Mouse (Mus musculus): ENCODE data around the gene Trmt61a. TPM values are rescaled to one million over a fixed set of nuclear protein-coding genes. Genes with fewer than 3 reads are reported as not detected.

The Trmt61a gene
- total RNA-seq, 2 experiments from 2014 or later, result 16.3 to 19.8 TPM

- DNase-seq (ENCODE audit: low spot score in 2 of 2), result peak; percentile 88 to 93
These were observed 5.7 kb upstream of the Trmt61a start, which contains the start of gene Ckb for GRCm38 (mm10) chr12:111672176-111672575. Gene Ckb, minus strand, starts transcription at chr12:111672338.

DNA sequence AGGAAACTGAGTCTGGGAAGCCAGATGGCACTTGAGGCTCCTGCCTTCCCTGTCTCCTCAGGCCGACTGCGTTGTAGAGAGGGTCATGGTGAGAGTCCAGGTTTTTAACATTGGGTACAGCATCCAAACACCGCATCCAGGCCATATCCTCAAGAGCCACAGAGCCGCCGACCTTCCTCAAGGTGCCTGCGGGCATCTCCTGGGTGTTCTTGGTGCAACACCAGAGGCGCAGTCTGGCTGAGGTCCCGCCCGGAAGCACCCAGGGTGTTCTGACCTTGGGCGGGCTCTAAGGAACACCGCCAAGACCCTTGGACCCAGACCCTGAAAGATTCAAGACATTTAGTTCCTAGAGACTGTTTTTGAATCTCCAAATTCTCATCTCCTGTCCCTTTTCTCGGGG, 5.3 kb upstream of the Trmt61a start:
- DNase-seq (ENCODE audit: low spot score in 2 of 2), result no peak

DNA sequence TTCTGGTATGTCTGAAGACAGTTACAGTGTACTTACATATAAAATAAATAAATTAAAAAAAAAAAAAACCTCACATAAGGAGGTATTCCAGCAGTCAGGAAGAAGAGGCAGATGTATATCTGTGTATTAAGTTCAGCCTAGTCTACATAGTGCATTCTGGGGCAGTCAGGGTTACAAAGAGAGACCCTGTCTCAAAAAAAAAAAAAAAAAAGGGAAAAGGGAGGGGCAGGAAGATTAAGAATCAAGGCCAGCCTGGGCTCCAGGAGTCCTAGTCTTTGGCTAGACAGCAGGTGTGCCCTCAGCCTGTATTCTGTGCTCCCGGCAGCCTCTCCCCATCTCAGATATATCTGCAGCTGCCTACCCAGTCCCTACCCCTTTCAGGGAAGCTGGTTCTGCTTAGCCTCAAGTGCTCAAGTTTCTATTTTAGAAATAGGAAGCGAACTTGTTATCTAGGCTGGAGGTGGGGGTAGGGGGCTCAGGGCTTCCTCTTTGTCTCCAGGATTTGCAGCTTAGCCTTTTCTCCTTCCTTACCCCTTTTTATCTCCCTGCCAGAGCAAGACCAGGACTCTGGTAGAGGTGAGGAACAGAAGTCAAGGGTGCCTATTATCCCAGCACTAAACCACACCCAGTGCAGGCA, 2.9 kb upstream of the Trmt61a start:
- DNase-seq (ENCODE audit: low spot score in 2 of 2), result no peak

GRCm38 (mm10) chr12:111675797-111676580, 1.9 kb upstream of the Trmt61a start:
- DNase-seq (ENCODE audit: low spot score in 2 of 2), result no peak

DNA sequence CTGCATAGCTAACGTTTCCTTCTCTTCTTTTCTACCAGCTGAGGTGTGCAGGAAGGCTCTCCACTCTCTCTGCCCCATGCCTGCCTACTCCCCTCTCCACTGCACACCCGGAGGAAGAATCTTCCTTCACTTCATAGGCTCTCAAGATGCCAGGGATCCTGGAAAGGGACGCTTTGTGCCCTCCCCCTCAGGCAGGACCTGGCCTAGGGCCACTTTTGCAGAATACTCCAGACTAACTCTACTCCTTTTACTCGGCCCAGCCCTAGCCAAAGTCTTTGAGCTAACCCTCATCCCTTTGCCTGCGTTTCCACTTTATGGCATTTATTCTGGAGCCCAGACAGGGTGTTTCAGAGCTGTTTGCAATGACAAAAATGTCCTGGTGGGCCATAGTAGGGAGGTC, 484 bp upstream of the Trmt61a start:
- DNase-seq (ENCODE audit: low spot score in 2 of 2), result peak in 1 of 2 experiments; percentile 59

GRCm38 (mm10) chr12:111678670-111678933, 697 bp downstream of the Trmt61a start:
- no peak for DNase-seq (ENCODE audit: low spot score in 2 of 2)

- DNase-seq (ENCODE audit: low spot score in 2 of 2), result no peak
These were observed 1.1 kb downstream of the Trmt61a start for GRCm38 (mm10) chr12:111678997-111679396.

- DNase-seq (ENCODE audit: low spot score in 2 of 2), result no peak
These were observed 2.8 kb downstream of the Trmt61a start for GRCm38 (mm10) chr12:111680661-111681060.

DNA sequence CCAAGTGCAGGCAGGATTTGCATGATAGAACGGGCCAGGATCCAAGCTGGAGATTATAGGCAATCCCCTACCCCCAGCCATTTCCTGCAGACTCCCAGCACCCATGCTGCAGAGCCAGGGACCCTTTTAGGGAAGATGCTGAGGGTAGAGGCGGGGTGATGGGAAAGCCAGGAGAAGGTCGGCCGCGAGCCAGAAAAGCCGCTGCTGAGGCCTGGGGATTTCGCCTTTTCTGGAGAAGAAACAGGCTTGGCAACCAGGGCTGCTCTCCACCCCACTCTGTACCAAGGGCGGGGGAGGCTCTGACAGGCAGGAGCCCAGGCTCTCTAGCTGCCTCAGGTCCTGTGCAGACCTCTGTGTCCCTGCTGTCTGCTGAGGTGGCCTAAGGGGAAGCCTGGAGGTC, 3.4 kb downstream of the Trmt61a start:
- DNase-seq (ENCODE audit: low spot score in 2 of 2), result no peak

DNA sequence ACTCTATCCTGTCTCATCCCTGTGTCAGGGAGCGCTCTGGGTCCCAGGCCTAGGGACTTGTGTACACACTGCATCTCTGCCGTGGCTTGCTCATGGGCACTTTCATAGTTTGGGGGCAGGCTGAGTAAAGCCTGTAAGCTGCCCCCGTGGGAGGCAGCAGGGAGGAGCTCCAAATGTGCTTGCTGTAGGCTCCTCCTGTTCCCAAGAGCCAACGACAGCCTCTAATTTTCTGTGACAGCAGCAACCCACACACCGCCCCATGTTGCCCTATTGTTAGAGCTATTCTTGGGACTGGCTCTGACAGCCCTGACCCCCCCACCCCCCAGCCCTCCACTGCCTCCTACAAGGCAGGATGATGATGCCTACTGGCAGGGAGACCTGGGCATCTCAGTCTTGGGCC, 4.1 kb downstream of the Trmt61a start:
- DNase-seq (ENCODE audit: low spot score in 2 of 2), result no peak

GRCm38 (mm10) chr12:111682806-111683205, 4.9 kb downstream of the Trmt61a start:
- DNase-seq (ENCODE audit: low spot score in 2 of 2), result no peak

DNA sequence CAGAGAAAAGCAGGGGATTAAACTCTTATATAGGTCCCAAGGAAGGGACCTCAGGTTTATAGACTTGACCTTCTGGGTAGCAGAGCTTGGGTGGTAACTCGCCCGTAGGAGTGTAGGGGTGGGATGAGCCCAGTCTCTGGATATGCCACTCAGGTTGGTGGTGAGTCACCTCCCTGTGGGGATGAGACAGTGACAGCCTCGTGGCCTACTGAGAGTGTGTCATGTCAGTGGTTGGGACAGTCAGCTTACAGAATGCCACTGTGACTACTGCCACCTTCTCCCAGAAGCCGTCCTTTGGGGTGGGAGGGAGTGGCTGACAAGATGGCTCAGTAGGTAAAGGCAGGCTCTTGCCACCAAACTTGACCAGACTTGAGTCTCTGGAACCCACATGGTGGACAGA, 8.5 kb downstream of the Trmt61a start:
- DNase-seq (ENCODE audit: low spot score in 2 of 2), result no peak

GRCm38 (mm10) chr12:111687350-111688068, 9.6 kb downstream of the Trmt61a start:
- DNase-seq (ENCODE audit: low spot score in 2 of 2), result peak; percentile 67 to 71

DNA sequence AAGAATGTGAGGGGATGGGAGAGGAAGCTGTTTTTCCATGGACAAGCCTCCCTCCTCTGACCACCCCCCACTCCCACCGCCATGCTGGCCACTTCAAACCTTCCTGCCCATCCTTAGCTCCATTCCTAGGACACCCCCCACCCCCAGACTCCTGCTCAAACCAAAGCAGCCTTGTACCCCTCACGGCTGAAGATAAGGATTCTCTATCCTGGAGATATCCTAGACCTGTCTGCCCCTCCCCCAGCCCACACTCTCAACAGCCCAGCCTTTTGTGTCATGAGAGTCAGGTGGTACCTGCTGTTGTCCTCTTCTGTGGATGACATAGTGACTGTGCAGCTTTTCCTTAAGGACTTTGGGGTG, 10.1 kb downstream of the Trmt61a start:
- DNase-seq (ENCODE audit: low spot score in 2 of 2), result no peak

- no peak for DNase-seq (ENCODE audit: low spot score in 2 of 2)
These were observed 11.5 kb downstream of the Trmt61a start for GRCm38 (mm10) chr12:111689426-111689825.

DNA sequence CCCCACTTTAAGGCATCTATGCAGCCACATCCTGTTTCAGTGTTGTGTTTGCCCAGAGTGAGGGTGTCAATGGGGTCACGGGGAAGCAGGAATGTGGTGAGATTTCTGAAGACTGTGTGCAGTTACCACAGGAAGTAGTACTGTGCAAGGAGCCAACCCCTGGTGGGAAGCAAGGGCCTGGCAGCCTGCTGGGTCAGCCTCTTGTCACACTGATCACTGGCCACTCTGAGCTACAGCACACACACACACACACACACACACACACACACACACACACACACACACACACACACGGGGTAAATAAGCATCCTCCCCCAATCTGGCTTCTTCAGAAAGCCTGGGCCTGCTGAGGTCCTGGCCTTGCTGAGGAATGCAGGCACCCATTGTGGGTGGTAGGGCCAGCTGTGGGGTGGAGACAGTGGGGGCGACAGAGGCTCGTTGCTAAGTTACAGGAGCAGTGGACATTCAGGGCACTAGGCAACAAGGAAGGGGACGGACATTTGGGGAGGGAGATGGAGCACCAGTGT, 13.5 kb downstream of the Trmt61a start:
- peak; percentile 55 to 56 for DNase-seq (ENCODE audit: low spot score in 2 of 2)

- no peak for DNase-seq (ENCODE audit: low spot score in 2 of 2)
These were observed 15.0 kb downstream of the Trmt61a start for GRCm38 (mm10) chr12:111692899-111693298.

- peak; percentile 78 to 84 for DNase-seq (ENCODE audit: low spot score in 2 of 2)
These were observed 15.7 kb downstream of the Trmt61a start for GRCm38 (mm10) chr12:111693341-111694270.

GRCm38 (mm10) chr12:111694271-111694781, 16.4 kb downstream of the Trmt61a start:
- DNase-seq (ENCODE audit: low spot score in 2 of 2), result peak in 1 of 2 experiments; percentile 67

DNA sequence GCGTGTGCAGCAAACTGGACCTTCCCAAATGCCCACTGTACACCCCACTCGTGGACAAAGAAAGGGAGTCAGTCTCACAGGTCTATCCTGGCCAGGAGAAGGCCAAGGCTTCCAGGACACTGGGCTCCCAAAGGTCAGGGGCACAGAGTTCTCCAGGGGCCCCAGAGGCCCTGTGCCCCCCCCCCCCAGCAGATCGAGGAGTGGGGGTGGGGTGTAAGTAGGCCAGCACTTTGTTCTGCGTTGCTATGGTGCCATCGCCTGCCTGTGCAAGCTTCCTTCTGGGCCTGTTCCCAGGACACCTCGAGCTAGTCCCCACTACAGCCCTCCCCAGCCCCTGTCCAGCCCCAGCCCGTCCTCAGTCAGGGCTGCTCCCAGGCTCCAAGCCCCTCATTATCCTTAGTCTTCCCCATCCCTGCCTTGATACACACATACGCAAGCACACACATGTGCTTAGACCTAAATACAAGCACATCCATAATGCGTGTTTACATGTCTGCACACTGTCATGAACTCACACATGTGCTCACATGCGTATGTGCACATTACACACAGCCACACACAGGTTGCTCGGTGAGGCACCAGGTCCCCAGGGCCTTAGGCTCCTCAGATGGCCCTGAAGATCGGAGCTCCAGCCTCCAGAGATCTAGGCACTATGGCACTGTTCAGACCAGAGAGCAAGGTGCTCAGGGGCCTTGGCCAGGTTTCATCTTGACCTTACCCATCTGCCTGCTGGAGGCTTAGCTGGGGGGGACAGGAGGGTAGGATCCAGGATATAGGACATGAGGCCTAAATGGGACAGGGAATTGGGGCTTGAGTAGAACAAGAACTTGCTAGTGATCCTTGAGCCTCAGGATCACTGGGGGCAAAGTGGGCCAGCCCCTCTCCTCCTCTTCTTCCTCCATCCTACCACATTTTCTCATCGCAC, 17.2 kb downstream of the Trmt61a start:
- DNase-seq (ENCODE audit: low spot score in 2 of 2), result peak; percentile 65 to 74

Measured in layer of hippocampus, postnatal 10 days (tissue).